Mouse (Mus musculus) gastrocnemius, postnatal 4 days (tissue): ENCODE measurements around the gene Zzef1. TPM values are rescaled to one million over a fixed set of nuclear protein-coding genes. Genes with fewer than 3 reads are reported as not detected.
"Not testable (repeated sequence)": the region's sequence is repeated elsewhere in the genome, so short reads cannot be mapped to it uniquely, and the experiment has no call there.

Experiments
- DNase-seq, 2 experiments: peaks; one replicate each; pipeline ENCODE4 v3.0.0; 2021 to 2022; ENCODE audit warnings: low spot score in 2 of 2, mixed read lengths in 2 of 2
- long read RNA-seq, 2 experiments: library from polyadenylated mRNA; stranded (forward); transcript quantifications; one replicate each; pipeline ENCODE4 v2.0.0; 2021
- total RNA-seq, 2 experiments: library from RNA; stranded (reverse); gene quantifications; 2 replicates each; pipeline ENCODE4 v1.2.3; 2021

The Zzef1 gene
- total RNA-seq = 10 to 100 TPM; 29.5 to 34.7 TPM
- long read RNA-seq, experiment 1, partial matches to known transcripts = 6 of 7 reads
- long read RNA-seq, experiment 1, other reads (novel, unspliced or antisense) = 1 of 7 reads
- long read RNA-seq, experiment 2, partial matches to known transcripts = 6 of 9 reads
- long read RNA-seq, experiment 2, other reads (novel, unspliced or antisense) = 3 of 9 reads

DNA sequence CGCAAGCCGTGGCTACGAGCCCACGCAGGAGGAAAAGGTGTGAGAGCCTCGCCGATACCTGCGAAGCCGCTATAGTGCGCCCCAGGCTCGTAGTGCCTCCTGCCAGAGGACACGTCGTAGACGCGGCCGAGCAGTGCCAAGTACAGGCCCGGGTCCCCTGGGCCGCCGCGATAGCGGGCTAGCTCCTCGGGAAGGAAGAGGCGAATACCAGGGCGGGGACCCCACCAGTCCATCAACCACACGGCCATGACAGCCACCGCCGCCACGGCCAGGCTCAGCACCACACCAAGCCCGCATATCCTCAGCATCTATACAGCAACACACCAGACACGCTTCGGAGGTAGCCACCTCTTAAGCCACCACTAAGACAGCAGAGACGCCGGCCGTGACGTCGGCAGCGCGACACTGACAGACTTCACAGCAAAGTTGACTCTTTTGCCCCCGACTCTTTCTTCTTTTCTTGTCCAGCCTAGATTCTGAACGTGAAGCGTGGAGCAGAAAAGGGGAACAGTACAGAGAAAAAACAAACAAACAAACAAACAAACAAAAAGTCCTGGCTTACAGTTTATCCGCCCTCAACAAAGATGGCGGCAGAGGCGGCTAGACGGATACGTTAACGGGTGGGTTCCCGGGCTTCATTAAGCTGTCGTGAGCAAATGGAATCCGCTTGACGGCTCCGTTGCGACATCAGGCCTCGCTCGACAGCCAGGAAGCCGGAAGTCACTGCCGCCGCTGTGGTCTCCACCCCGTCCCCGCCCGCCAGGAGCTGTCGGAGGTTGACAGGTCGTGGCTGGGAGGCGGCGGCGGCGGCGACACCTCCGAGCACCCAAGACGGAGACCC lies at the start of gene Zzef1, which contains the start of gene Cyb5d2:
TSS of gene Zzef1 (plus strand) at position 772 of the 841 bp plus-strand sequence.
TSS of gene Cyb5d2 (minus strand) at position 688 of the 841 bp plus-strand sequence.
- DNase-seq = peak; percentile 76 to 93

- DNase-seq = no peak
These were observed 44.1 kb upstream of the Zzef1 start for GRCm38 (mm10) chr11:72751956-72752355.

GRCm38 (mm10) chr11:72758316-72758715 lies 37.7 kb upstream of the Zzef1 start:
- DNase-seq = no peak

DNA sequence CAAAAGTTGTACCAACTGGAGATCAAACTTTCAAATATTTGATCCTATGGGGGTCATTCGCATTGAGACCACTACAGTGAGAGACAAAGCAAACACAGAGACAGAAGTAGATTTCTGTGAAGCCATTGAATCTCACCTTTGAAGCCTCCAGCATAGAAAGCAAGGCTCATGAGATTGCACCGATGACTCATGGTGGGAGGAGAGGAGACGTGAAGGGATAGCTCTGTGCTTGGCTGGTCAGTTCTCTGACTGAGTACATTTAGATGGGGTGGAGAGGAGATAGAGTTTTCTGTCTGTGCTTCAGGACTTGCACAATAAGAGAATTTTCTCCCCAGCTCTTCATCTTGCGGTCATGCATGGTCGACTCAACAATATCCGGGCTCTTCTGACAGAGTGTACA lies 36.4 kb upstream of the Zzef1 start:
- DNase-seq = no peak

DNA sequence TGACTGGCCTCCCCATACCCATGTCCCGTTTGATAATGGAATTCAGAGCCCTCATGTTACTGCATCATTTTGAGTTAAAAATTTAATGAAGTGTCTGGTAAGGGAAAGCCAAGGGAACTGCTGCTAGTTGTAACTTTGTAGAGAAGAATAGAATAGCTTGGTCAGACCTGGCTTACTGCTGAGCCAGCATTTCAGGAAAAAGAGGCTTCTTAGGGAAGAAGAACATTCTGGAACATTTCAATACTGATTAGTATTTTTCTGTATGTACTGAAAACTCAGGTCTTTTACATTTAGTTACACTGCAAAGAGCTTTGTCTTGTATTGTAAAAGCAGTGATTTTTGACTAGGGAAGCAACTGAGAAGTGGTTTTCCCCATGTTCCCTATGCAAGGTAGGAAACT lies 35.2 kb upstream of the Zzef1 start:
- no peak for DNase-seq

GRCm38 (mm10) chr11:72764270-72764669 lies 31.8 kb upstream of the Zzef1 start:
- no peak for DNase-seq

- no peak for DNase-seq
These were observed 28.3 kb upstream of the Zzef1 start for GRCm38 (mm10) chr11:72767716-72768115.

GRCm38 (mm10) chr11:72769061-72769460 lies 27.0 kb upstream of the Zzef1 start:
- no peak for DNase-seq

- DNase-seq = no peak
These were observed 25.7 kb upstream of the Zzef1 start for GRCm38 (mm10) chr11:72770324-72770723.

- no peak for DNase-seq
These were observed 25.2 kb upstream of the Zzef1 start for GRCm38 (mm10) chr11:72770816-72771215.

DNA sequence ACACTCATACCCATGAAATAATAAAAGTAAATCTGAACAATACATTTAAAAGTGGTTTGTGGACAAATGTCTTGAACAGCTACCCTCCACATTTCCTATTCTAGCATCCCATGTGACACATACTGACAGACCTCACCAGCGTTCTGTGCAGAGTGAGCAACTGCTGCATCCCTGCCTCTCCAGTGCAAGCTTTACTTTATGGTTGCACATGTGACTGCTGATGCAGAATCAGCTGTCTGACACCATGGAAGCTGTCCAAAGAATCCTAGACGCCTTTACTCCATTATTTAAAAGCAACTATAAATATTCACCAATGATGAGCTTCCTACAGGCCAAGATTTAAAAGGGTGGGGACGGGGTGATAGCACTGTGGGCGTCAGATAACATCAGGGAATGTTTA lies 24.6 kb upstream of the Zzef1 start:
- DNase-seq = no peak

DNA sequence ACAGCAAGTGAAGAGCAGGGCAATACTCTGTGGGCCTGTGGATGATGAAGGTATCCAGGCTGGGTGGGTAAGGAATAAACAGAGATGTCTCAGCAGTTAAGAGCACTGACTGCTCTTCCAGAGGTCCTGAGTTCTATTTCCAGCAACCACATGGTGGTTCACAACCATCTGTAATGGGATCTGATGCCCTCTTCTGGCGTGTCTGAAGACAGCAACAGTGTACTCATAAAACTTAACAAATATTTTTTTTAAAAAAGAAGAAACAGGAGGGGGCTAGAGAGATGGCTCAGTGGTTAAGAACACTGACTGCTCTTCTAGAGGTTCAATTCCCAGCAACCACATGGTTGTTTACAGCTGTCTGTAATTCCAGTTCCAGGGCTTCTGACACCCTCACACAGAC lies 23.4 kb upstream of the Zzef1 start:
- not testable (repeated sequence) for DNase-seq

DNA sequence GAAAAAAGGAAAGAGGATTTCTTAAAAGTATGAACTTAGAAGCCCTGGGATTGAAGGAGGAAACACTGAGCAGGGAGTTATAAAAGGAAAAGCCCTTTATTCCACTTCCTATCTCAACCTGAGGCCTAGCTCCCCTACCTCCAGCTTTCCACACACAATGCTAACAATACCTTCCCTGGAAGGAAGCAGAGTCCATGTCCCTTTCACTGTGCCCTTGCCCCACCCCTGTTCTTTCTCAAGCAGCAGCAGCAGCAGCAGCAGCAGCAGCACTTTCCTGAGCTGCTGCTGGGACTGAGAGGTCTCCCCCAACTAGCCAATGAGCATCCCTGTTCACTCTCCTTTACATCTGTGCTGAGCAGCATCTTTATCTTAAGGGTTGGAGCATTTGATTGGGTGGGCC lies 17.1 kb upstream of the Zzef1 start:
- DNase-seq = no peak

DNA sequence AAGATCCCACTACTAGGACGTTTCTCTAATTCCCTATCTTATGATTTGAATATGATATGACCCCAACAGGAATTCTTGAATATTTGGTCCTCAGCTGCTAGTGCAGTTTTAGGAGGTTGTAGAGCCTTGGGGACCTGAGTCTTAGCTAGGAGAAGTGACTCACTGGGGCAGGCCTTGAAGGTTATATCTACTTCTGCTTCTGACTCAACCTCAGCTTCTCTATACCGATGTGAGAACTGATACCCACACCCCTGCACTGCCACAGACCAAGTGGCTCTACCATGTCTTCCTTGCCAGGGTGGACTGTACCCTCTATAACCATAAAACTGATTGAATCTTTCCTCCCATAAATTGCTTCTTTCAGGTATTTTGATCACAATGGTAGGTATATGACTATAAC lies 13.9 kb upstream of the Zzef1 start:
- no peak for DNase-seq

DNA sequence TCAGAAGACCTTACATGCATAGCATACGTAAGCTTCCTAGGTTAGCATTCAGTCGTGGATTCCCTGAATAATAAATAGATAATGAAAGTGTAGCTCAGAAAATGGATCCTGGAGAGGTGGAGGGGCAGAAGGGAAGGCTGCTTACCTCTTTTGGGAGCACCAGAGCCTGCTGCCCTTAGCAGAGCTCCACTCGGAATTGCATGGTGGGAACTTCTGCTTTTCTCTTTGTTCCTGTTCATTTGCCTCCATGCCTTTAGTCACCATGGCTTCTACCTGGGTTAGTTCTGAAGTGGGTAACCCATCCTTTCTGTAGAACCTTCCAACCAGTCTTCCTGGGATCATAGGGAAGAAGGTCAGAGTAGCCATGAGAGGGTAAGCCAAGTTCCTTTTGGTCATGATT lies 13.5 kb upstream of the Zzef1 start:
- no peak for DNase-seq

DNA sequence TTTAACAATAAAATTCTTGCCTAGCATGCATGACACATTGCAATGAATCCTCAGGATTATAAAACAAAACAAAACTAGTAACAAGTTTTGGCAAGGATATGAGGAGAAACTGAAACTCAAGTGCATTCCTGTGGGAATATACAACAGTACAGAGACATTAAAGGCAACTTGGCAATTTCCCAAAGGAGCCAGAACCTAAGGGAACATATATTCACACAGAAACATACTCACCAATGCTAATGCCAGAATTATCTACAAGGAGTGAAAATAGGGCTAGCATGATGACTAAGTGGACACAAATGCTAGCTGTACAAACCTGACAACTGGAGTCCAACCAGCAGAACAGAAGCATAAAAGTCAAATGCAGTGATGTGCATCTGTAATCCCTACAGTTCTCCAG lies 4.0 kb upstream of the Zzef1 start:
- no peak for DNase-seq

GRCm38 (mm10) chr11:72795149-72795454 lies 924 bp upstream of the Zzef1 start:
- peak in 1 of 2 experiments; percentile 17 for DNase-seq

GRCm38 (mm10) chr11:72796296-72796687 lies 266 bp downstream of the Zzef1 start:
- no peak for DNase-seq

- DNase-seq = no peak
These were observed 830 bp downstream of the Zzef1 start for GRCm38 (mm10) chr11:72796773-72797338.

GRCm38 (mm10) chr11:72798112-72798511 lies 2.1 kb downstream of the Zzef1 start:
- DNase-seq = no peak

DNA sequence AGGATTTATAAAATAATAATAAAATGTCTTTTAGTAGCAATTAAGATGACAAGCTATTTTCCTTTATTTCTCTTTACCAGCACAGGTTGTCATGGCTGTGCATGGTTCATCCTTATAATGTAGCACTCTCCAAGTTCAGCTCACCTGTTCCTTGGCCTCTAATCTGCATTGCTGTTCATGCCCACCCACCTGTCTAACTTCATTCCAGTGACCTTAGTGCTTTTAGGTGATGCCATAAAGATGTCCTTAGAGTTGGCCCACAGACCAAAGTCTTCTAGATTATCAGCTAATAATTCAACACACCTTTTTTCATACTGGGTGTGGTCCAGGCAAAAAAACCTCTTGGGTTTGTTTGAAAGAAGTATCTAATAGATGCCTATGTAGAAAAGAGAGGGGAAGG lies 5.2 kb downstream of the Zzef1 start:
- no peak for DNase-seq

DNA sequence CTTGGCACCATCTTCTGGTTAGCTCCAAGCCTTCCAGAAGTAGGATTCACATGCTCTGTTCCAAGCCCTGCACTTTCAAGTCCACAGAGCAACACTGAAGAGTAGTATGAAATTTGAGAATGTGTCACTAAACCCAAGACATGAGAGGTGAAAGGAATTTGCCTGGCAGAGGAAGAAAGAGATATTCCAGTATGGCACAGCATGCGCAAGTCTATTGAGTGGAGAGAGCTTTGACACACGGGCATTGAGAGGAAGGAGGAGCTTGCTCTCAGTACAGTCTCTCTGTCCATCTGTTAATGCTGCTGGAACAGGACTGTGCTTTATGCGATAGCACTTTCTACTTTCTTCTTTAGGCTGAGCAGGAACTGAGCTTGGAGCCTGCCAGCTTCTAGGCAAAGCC lies 7.0 kb downstream of the Zzef1 start:
- DNase-seq = no peak

DNA sequence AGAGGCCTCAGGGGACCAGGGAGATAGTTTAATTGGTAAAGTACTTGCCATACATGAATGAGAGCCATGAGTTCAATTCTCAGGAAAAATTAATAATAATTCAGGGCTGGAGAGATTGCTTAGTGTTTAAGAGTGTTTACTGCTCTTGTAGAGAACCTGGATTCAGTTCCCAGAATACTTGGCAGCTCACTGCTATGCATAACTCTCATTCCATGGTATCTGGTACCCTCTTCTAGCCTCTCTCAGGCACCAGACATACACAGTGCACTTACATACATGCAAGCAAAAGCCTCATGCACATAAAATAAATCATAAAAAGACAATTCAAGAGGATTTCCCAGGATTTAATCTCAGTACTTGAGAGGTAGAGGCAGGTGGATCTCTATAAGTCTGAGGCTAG lies 8.6 kb downstream of the Zzef1 start:
- DNase-seq = no peak
